Mouse (Mus musculus) forebrain, postnatal 0 days (tissue): ENCODE results near the gene Sash3. TPM values are rescaled to one million over a fixed set of nuclear protein-coding genes. Genes with fewer than 3 reads are reported as not detected.

Experiments
- ATAC-seq: fragments of 200-750 bp; cut with Nextera tagmentation; 2 replicates; pipeline ENCODE4 v1.8.0; 2017; ENCODE audit warnings: mild to moderate bottlenecking, moderate library complexity
- DNase-seq: peaks from one replicate; pipeline ENCODE4 v3.0.0-alpha.2; 2015
- H3K27ac ChIP-seq: fragments of 300-500 bp; sonication (generic); 2 replicates; pipeline ENCODE4 v1.5.1; 2014; ENCODE audit warnings: low read depth, mild to moderate bottlenecking, antibody characterized with exemption, low read length, moderate library complexity, mixed read lengths
- H3K27me3 ChIP-seq: fragments of 300-500 bp; sonication (generic); 2 replicates; pipeline ENCODE4 v1.6.1; 2014; ENCODE audit warnings: mild to moderate bottlenecking, low read length, mixed read lengths; ENCODE audit not compliant: insufficient read depth
- H3K36me3 ChIP-seq: fragments of 300-500 bp; sonication (generic); 2 replicates; pipeline ENCODE4 v1.6.1; 2014; ENCODE audit warnings: mild to moderate bottlenecking, moderate library complexity; ENCODE audit not compliant: insufficient read depth
- H3K4me1 ChIP-seq: fragments of 300-500 bp; sonication (generic); 2 replicates; pipeline ENCODE4 v1.6.1; 2014; ENCODE audit warnings: antibody characterized with exemption; ENCODE audit not compliant: insufficient read depth
- H3K4me2 ChIP-seq: fragments of 300-500 bp; sonication (generic); 2 replicates; pipeline ENCODE4 v1.6.1; 2014; ENCODE audit warnings: low read depth, mild to moderate bottlenecking, moderate library complexity
- H3K4me3 ChIP-seq: fragments of 300-500 bp; sonication (generic); 2 replicates; pipeline ENCODE4 v1.5.1; 2014; ENCODE audit warnings: low read depth, low read length, mixed read lengths
- H3K9ac ChIP-seq: fragments of 300-500 bp; sonication (generic); 2 replicates; pipeline ENCODE4 v1.6.1; 2014; ENCODE audit warnings: mild to moderate bottlenecking
- H3K9me3 ChIP-seq: fragments of 300-500 bp; sonication (generic); 2 replicates; pipeline ENCODE4 v1.6.1; 2016; ENCODE audit warnings: low read length
- CTCF ChIP-seq: sonication (generic); IDR thresholded peaks from 2 replicates; pipeline ENCODE4 v1.5.1; 2016; ENCODE audit warnings: antibody characterized with exemption, control low read depth, low read depth
- WGBS: fragments of 180-500 bp; shearing (Covaris S2); extraction: QIAGEN DNeasy Blood & Tissue Kit; methylation state at CpG from one replicate; pipeline ENCODE4 v1.1.7; 2014; 5-methylcytosine and 5-hydroxymethylcytosine counted together
- polyA plus RNA-seq: library from polyadenylated mRNA; unstranded; fragments of >200 nt; fragmentation: Nextera tagmentation; extraction: Ambion mirVana; gene quantifications from 2 replicates; pipeline ENCODE4 v1.2.1, GENCODE M21; 2015
- total RNA-seq: library from RNA; depleted of rRNA; stranded (reverse); fragments of >200 nt; gene quantifications from 2 replicates; pipeline ENCODE4 v1.2.3, GENCODE M21; 2014

Sash3 gene
- total and polyA plus RNA-seq, 2 experiments from 2014 or later: 1.3 to 1.9 TPM

DNA sequence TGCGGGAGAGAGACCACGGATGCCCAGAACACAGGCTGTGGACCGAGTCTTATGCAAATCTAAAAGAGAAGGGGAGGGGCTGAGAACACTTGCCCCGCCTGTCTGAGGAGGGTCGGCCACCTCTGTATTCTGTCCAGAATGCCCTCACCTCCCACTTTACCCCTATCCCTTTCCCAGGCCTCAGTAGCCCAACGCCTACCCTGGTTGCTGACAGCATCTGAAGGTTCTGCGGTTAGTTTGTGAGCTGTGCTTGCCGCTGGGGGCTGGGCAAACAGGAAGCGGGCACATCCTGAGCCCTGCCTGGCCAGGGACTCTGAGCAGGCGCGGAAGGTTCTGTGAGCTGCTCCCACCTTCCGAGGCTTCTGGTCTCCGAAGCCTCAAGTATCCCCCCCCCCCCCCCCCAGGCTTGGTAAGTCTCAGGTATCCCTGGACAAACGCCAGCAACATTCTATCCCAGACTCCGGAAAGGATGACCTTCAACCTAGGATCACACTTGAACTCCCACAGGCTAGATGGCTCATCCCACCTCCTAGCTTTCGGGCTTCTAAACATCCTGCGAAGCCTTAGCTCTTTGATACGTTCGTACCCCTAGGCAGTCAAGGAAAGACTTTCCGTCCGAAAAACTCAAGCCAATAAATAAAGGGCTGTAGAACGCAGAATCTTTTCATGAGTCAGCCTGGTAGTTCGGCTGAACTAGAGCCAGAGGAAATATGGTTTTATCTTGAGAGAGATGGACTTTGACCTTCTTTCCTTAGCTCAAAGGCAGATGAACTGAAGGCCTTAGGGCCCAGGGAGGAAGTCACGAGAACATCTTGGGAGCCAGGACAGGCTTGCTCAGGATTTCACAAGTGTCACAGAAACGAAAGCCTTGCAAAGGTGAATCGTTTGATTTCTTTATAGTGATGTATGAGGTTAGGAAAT, 2.6 kb upstream of the Sash3 start:
- no peaks in the 10 kb centered on the region for H3K36me3 ChIP-seq
- no peaks in the 10 kb centered on the region for H3K4me1 ChIP-seq
- no peak for TF ChIP-seq CTCF
- H3K27ac ChIP-seq: no peak overlapping the region
- WGBS: 68% methylated on average over 26 of the region's 26 CpGs
- no peaks in the 10 kb centered on the region for H3K27me3 ChIP-seq
- DNase-seq (no peak), ATAC-seq (no peak)
- no peak overlapping the region for H3K4me2 ChIP-seq
- H3K4me3 ChIP-seq: no peak overlapping the region
- H3K9me3 ChIP-seq: no peaks in the 10 kb centered on the region
- no peak overlapping the region for H3K9ac ChIP-seq

DNA sequence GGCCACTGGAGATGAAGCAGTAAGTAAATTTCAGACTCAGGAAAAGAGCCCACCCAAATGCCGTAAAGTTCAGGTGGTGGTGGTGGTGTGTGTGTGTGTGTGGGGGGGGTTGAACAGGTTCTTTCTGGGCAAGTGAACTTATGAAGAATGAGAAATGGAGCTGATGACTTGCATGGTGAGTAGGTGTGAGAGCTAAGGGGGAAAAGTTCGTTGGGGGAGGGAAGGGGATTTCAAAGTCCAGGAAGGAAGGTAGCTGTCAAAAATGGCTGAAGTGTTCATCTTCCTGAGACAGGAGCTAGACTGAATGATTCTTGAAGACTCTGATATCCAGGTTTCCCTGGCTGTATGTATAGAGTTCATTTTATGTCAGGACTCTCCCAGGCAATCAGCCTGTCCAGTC, 990 bp downstream of the Sash3 start:
- WGBS: 82% methylated on average over 2 of the region's 2 CpGs
- Histone ChIP-seq H3K36me3 (no peaks in the 10 kb centered on the region), H3K27me3 (no peaks in the 10 kb centered on the region), H3K4me1 (no peaks in the 10 kb centered on the region), H3K4me3 (no peak overlapping the region), H3K27ac (no peak overlapping the region), H3K4me2 (no peak overlapping the region), H3K9me3 (no peaks in the 10 kb centered on the region), H3K9ac (no peak overlapping the region)
- TF ChIP-seq CTCF: no peak
- ATAC-seq: no peak
- DNase-seq: no peak

DNA sequence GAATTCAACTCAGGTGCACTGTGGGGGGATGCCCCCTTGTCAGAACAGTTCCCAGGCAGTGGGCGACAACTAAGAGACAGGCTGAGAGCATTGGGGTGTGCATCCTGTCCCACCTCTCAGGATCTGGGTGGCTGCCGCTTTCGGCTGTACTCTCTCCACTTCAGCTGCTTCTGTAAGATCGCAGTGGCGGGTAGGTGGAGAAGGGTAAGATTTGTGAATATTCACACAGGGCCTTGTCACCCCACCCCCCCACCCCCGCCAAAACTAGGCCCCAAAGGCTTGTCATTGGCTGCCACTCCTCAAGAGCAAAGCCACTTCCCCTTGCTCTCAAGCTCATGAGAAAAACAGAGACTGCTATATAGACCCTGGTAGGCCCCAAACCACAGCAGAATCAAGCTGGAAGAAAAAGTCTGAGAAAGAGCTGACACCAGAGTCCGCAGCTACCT, 1.5 kb downstream of the Sash3 start:
- H3K4me1 ChIP-seq: no peaks in the 10 kb centered on the region
- H3K9me3 ChIP-seq: no peaks in the 10 kb centered on the region
- TF ChIP-seq CTCF: no peak
- H3K4me2 ChIP-seq: no peak overlapping the region
- no peaks in the 10 kb centered on the region for H3K36me3 ChIP-seq
- H3K27ac ChIP-seq: no peak overlapping the region
- no peak overlapping the region for H3K4me3 ChIP-seq
- 91% methylated on average over 7 of the region's 7 CpGs for WGBS
- DNase-seq (no peak), ATAC-seq (no peak)
- H3K27me3 ChIP-seq: no peaks in the 10 kb centered on the region
- no peak overlapping the region for H3K9ac ChIP-seq

DNA sequence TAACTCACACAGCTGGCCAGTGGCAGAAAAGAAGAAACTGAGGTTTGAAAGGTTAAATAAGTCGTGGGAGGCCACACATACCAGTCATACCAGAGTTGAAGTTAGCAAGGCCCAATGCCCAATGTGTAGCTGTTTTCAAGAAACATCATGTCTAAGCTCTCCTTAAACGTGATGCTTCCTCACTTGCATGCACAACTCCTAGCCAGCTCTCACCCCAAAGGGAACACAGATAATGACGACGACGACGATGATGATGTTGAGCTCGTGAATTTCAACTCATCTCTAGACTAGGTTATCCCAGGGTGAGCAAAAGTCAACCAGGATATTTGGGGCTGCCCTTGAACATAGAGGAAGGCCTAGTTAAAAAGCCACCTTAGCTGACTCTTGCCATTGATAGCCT, 5.9 kb downstream of the Sash3 start:
- no peak overlapping the region for H3K4me3 ChIP-seq
- TF ChIP-seq CTCF: no peak
- H3K4me2 ChIP-seq: no peak overlapping the region
- 77% methylated on average over 7 of the region's 7 CpGs for WGBS
- H3K36me3 ChIP-seq: no peaks in the 10 kb centered on the region
- no peaks in the 10 kb centered on the region for H3K9me3 ChIP-seq
- no peak overlapping the region for H3K27ac ChIP-seq
- H3K4me1 ChIP-seq: no peaks in the 10 kb centered on the region
- H3K9ac ChIP-seq: no peak overlapping the region
- DNase-seq (no peak), ATAC-seq (no peak)
- H3K27me3 ChIP-seq: no peaks in the 10 kb centered on the region

DNA sequence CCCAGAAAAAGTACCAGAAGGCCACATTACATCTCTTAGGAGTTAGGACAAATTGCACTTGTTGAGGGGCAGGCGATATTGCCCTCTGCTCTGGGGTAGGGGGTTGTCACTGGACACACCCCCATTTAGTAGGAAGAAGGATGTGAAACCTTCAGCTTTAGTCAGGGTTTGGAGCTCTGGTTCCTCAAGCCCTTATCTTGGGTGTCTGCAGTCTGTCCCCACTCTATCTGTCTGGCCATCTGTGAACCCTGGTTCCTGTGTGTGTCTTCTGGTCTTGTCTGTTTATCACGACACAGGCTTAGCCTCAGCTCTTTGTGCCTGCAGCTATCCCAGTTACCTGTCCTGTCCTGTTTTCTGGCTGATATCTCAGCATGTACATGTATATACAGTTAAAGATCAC, 7.2 kb downstream of the Sash3 start:
- no peak for ATAC-seq
- Histone ChIP-seq H3K4me2 (no peak overlapping the region), H3K9ac (no peak overlapping the region), H3K27ac (no peak overlapping the region), H3K36me3 (no peaks in the 10 kb centered on the region), H3K4me3 (no peak overlapping the region), H3K9me3 (no peaks in the 10 kb centered on the region), H3K4me1 (no peaks in the 10 kb centered on the region), H3K27me3 (no peaks in the 10 kb centered on the region)
- 83% methylated on average over 2 of the region's 2 CpGs for WGBS
- TF ChIP-seq CTCF: no peak
- no peak for DNase-seq

DNA sequence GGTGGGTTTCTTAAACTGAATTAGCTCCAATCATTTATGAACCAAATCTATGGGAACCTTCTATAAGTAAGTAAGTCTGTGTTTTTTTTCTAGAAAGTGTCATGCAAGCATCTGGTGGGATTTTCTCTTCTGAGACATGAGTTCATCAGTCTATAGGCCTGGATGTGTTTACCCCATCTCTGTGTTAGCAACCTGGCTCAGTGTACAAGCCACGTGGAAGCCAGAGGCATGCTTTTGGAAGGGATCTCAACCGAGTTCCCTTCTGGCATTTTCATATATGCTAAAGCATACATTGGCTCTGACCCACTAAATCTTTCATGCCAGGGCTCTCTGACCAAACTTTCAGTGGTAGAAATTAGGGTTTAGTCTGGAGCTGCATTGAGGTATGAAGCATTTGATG, 7.7 kb downstream of the Sash3 start:
- ATAC-seq (peak; percentile 74), DNase-seq (peak; percentile 22)
- H3K27me3 ChIP-seq: no peaks in the 10 kb centered on the region
- no peak overlapping the region for H3K4me2 ChIP-seq
- no peak overlapping the region for H3K27ac ChIP-seq
- 65% methylated on average over 2 of the region's 2 CpGs for WGBS
- no peak overlapping the region for H3K4me3 ChIP-seq
- no peaks in the 10 kb centered on the region for H3K36me3 ChIP-seq
- H3K9ac ChIP-seq: no peak overlapping the region
- H3K9me3 ChIP-seq: no peaks in the 10 kb centered on the region
- TF ChIP-seq CTCF: no peak
- H3K4me1 ChIP-seq: no peaks in the 10 kb centered on the region

DNA sequence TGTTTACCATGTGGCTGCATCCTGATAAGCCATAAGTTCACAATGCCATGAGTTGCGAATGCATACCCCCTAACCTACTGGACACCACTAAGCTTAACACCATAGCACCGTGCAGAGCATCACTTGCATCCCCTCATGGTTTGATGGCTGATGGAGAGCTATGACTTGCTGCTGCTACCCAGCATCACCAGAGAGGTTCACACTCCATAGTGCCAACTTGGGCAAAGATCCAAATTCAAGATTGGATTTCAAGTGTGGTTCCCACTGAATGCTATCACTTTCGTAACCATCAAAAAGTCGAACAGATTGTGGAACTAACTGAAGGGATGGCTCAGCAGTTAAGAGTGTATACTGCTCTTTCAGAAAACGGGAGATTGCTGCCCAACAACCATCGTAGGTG, 9.3 kb downstream of the Sash3 start:
- no peak overlapping the region for H3K9ac ChIP-seq
- DNase-seq (peak; percentile 48), ATAC-seq (peak; percentile 73)
- no peak for TF ChIP-seq CTCF
- WGBS: 71% methylated on average over 6 of the region's 6 CpGs
- no peak overlapping the region for H3K27ac ChIP-seq
- no peak overlapping the region for H3K4me2 ChIP-seq
- no peaks in the 10 kb centered on the region for H3K4me1 ChIP-seq
- no peaks in the 10 kb centered on the region for H3K9me3 ChIP-seq
- H3K27me3 ChIP-seq: no peaks in the 10 kb centered on the region
- H3K36me3 ChIP-seq: no peaks in the 10 kb centered on the region
- no peak overlapping the region for H3K4me3 ChIP-seq
